Mouse (Mus musculus): Measurements from ENCODE around the gene Frmpd1. TPM values are rescaled to one million over a fixed set of nuclear protein-coding genes. Genes with fewer than 3 reads are reported as not detected.

Frmpd1 gene
- total RNA-seq, 2 experiments from 2014 or later, result 13.5 to 18.5 TPM

GRCm38 (mm10) chr4:45219946-45220345 is 35.3 kb downstream of the Frmpd1 start:
- no peak for DNase-seq (ENCODE audit: extremely low spot score in 1 of 2, low spot score in 2 of 2)
- intact Hi-C loops (cut with DNase I), result no loop called here

- intact Hi-C loops (cut with DNase I), result no loop called here
- no peak for DNase-seq (ENCODE audit: extremely low spot score in 1 of 2, low spot score in 2 of 2)
Measured at GRCm38 (mm10) chr4:45222395-45222794, 37.7 kb downstream of the Frmpd1 start.

GRCm38 (mm10) chr4:45230263-45230662 is 45.6 kb downstream of the Frmpd1 start:
- intact Hi-C loops (cut with DNase I), result no loop called here
- DNase-seq (ENCODE audit: extremely low spot score in 1 of 2, low spot score in 2 of 2), result no peak

GRCm38 (mm10) chr4:45238260-45238659 is 53.6 kb downstream of the Frmpd1 start:
- intact Hi-C loops (cut with DNase I), result no loop called here
- no peak for DNase-seq (ENCODE audit: extremely low spot score in 1 of 2, low spot score in 2 of 2)

- intact Hi-C loops (cut with DNase I), result no loop called here
- no peak for DNase-seq (ENCODE audit: extremely low spot score in 1 of 2, low spot score in 2 of 2)
Measured at GRCm38 (mm10) chr4:45241330-45241729, 56.7 kb downstream of the Frmpd1 start.

GRCm38 (mm10) chr4:45242163-45242562 is 57.5 kb downstream of the Frmpd1 start:
- intact Hi-C loops (cut with DNase I), result no loop called here
- no peak for DNase-seq (ENCODE audit: extremely low spot score in 1 of 2, low spot score in 2 of 2)

GRCm38 (mm10) chr4:45243211-45243902 is 58.7 kb downstream of the Frmpd1 start:
- no peak for DNase-seq (ENCODE audit: extremely low spot score in 1 of 2, low spot score in 2 of 2)
- intact Hi-C loops (cut with DNase I), result no loop called here

GRCm38 (mm10) chr4:45251265-45251664 is 66.6 kb downstream of the Frmpd1 start:
- intact Hi-C loops (cut with DNase I), result loop anchor here (5.0 kb wide), 1 partner anchor 64 kb away; no protein-coding TSS in a partner anchor
- no peak for DNase-seq (ENCODE audit: extremely low spot score in 1 of 2, low spot score in 2 of 2)

- peak in 1 of 2 experiments; percentile 46 for DNase-seq (ENCODE audit: extremely low spot score in 1 of 2, low spot score in 2 of 2)
- intact Hi-C loops (cut with DNase I), result loop anchor here (5.0 kb wide), 1 partner anchor 66 kb away; no protein-coding TSS in a partner anchor
Measured at GRCm38 (mm10) chr4:45252861-45253262, 68.2 kb downstream of the Frmpd1 start.

- intact Hi-C loops (cut with DNase I), result loop anchor here (5.0 kb wide), 1 partner anchor 67 kb away; no protein-coding TSS in a partner anchor
Measured at GRCm38 (mm10) chr4:45253839-45254601, 69.3 kb downstream of the Frmpd1 start.

GRCm38 (mm10) chr4:45259232-45259832 is 74.7 kb downstream of the Frmpd1 start:
- intact Hi-C loops (cut with DNase I), result no loop called here
- DNase-seq (ENCODE audit: extremely low spot score in 1 of 2, low spot score in 2 of 2), result no peak

More at GRCm38 (mm10) chr4:45253839-45254601, 69.3 kb downstream of the Frmpd1 start:
- peak in 1 of 2 experiments; percentile 27 for DNase-seq (ENCODE audit: extremely low spot score in 1 of 2, low spot score in 2 of 2)

GRCm38 (mm10) chr4:45261551-45261950 is 76.9 kb downstream of the Frmpd1 start:
- intact Hi-C loops (cut with DNase I), result no loop called here
- no peak for DNase-seq (ENCODE audit: extremely low spot score in 1 of 2, low spot score in 2 of 2)

GRCm38 (mm10) chr4:45267883-45268282 is 83.2 kb downstream of the Frmpd1 start:
- DNase-seq (ENCODE audit: extremely low spot score in 1 of 2, low spot score in 2 of 2), result no peak
- intact Hi-C loops (cut with DNase I), result no loop called here

- intact Hi-C loops (cut with DNase I), result loop anchor here (5.0 kb wide), 1 partner anchor 89 kb away; the partner anchor contains the start of gene Frmpd1
- DNase-seq (ENCODE audit: extremely low spot score in 1 of 2, low spot score in 2 of 2), result peak; percentile 62 to 80
Measured at GRCm38 (mm10) chr4:45271041-45271452, 86.4 kb downstream of the Frmpd1 start.

GRCm38 (mm10) chr4:45275770-45276169 is 91.1 kb downstream of the Frmpd1 start:
- intact Hi-C loops (cut with DNase I), result no loop called here
- peak in 1 of 2 experiments; percentile 5 for DNase-seq (ENCODE audit: extremely low spot score in 1 of 2, low spot score in 2 of 2)

GRCm38 (mm10) chr4:45279292-45279691 is 94.6 kb downstream of the Frmpd1 start:
- intact Hi-C loops (cut with DNase I), result no loop called here
- DNase-seq (ENCODE audit: extremely low spot score in 1 of 2, low spot score in 2 of 2), result peak in 1 of 2 experiments; percentile 41

- intact Hi-C loops (cut with DNase I), result loop anchor here (5.0 kb wide), 2 partner anchors 173 to 263 kb away; partner anchors contain the start of genes Polr1e and Tomm5
- DNase-seq (ENCODE audit: extremely low spot score in 1 of 2, low spot score in 2 of 2), result peak; percentile 53 to 69
Measured at GRCm38 (mm10) chr4:45279981-45280548, 95.4 kb downstream of the Frmpd1 start.

- peak in 1 of 2 experiments; percentile 13 for DNase-seq (ENCODE audit: extremely low spot score in 1 of 2, low spot score in 2 of 2)
Measured at GRCm38 (mm10) chr4:45286318-45286717, 101.6 kb downstream of the Frmpd1 start.

GRCm38 (mm10) chr4:45287906-45288305 is 103.2 kb downstream of the Frmpd1 start:
- intact Hi-C loops (cut with DNase I), result no loop called here
- no peak for DNase-seq (ENCODE audit: extremely low spot score in 1 of 2, low spot score in 2 of 2)

More at GRCm38 (mm10) chr4:45286318-45286717, 101.6 kb downstream of the Frmpd1 start:
- intact Hi-C loops (cut with DNase I), result no loop called here

All from left cerebral cortex, postnatal 10 days (tissue).